Mouse (Mus musculus) right cerebral cortex, postnatal 36 days (tissue): ENCODE data around the gene Thsd4.
"Not testable (repeated sequence)": the region's sequence is repeated elsewhere in the genome, so short reads cannot be mapped to it uniquely, and the experiment has no call there.

Experiments
- DNase-seq, 2 experiments: peaks; one replicate each; pipeline ENCODE4 v3.0.0; 2022; ENCODE audit warnings: low spot score in 2 of 2, mixed read lengths in 1 of 2

Gene Thsd4

GRCm38 (mm10) chr9:60307469-60307868, 214.4 kb downstream of the Thsd4 start:
- no peak for DNase-seq

GRCm38 (mm10) chr9:60306241-60306640, 215.6 kb downstream of the Thsd4 start:
- no peak for DNase-seq

GRCm38 (mm10) chr9:60305204-60305840, 216.5 kb downstream of the Thsd4 start:
- no peak for DNase-seq

DNA sequence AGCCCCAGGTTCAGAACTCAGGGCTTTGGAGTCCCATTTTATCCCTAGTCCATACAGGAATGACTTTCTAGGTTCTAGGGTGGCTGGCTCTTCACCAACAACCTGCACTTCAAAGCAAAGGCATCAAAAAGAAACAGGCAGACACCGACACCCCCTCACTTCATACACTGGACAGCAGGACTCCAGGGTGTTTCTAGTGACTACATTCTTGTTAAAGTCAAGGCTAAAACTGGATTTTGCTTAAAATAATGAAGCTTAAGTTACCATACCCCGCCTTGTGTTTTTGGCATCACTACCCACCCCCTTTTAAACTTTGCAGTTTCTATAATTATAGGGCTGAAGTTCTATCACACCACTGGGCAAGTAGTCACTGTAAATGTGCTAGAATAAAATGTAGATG, 225.6 kb downstream of the Thsd4 start:
- peak in 1 of 2 experiments; percentile 32 for DNase-seq

- no peak for DNase-seq
Measured at GRCm38 (mm10) chr9:60295199-60295598, 226.6 kb downstream of the Thsd4 start.

DNA sequence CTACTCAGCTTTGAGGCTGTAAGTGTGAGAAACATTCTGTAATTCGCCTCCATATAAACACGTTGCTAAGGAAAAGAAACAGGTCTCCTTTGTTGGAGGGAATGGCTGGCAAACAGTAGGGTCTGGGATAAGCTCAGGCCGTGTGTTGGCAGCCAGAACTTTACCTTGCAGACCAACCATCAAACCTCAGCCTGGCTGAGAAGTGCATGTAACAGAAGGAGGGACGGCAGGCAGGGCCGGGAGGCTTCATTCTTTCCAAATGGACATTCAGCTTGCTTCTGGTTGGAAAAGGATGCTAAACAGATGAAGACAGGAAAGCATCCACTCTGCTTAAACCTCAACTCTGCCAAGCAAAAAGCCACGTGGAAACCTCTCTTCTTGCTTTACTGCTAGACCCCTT, 228.7 kb downstream of the Thsd4 start:
- DNase-seq: no peak

- DNase-seq: no peak
Measured at GRCm38 (mm10) chr9:60290780-60291179, 231.1 kb downstream of the Thsd4 start.

GRCm38 (mm10) chr9:60288789-60289188, 233.1 kb downstream of the Thsd4 start:
- DNase-seq: no peak

DNA sequence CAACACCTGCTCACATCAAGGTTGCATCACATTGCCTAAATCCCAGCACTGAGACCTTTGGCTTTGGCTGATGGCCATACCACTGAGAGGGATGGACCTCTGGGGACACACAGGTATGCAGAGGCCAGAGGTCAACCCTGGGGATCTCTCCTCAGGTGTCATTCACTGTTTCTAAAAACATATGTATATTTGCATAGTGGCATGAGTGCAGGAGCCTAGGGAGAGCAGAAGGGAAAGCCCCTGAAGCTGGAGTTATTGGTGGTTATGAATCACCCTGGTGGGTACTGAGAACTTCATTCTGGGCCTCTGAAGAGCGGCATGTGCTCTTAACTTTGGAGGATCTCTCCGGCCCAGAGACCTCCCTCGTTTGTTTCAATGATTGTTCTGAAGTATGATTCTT, 235.5 kb downstream of the Thsd4 start:
- no peak for DNase-seq

GRCm38 (mm10) chr9:60285047-60285462, 236.8 kb downstream of the Thsd4 start:
- DNase-seq: no peak

- DNase-seq: no peak
Measured at GRCm38 (mm10) chr9:60284318-60284717, 237.5 kb downstream of the Thsd4 start.

- DNase-seq: no peak
Measured at GRCm38 (mm10) chr9:60283546-60283945, 238.3 kb downstream of the Thsd4 start.

- DNase-seq: no peak
Measured at GRCm38 (mm10) chr9:60281281-60281680, 240.6 kb downstream of the Thsd4 start.

DNA sequence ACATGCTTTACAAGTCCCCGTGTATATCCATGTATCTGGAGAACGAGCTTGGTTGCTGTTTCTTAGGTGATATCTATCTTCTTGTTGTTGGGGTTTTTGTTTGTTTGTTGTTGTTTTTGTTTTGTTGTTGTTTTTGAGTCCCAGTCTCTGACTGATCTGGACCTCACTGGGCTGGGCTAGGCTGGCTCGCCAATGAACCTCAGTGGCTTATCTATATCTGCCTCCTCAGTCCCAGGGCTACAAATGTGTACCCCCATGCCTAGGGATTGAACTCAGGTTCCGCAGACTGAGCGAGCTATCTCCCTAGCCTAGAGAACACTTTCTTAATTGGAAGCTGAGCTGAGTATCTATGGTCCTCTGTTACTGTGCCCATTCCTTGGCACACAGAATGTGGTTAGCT, 241.1 kb downstream of the Thsd4 start:
- no peak for DNase-seq

GRCm38 (mm10) chr9:60279556-60279955, 242.3 kb downstream of the Thsd4 start:
- DNase-seq: no peak

- no peak for DNase-seq
Measured at GRCm38 (mm10) chr9:60276351-60276750, 245.5 kb downstream of the Thsd4 start.

- no peak for DNase-seq
Measured at GRCm38 (mm10) chr9:60275410-60276159, 246.3 kb downstream of the Thsd4 start.

DNA sequence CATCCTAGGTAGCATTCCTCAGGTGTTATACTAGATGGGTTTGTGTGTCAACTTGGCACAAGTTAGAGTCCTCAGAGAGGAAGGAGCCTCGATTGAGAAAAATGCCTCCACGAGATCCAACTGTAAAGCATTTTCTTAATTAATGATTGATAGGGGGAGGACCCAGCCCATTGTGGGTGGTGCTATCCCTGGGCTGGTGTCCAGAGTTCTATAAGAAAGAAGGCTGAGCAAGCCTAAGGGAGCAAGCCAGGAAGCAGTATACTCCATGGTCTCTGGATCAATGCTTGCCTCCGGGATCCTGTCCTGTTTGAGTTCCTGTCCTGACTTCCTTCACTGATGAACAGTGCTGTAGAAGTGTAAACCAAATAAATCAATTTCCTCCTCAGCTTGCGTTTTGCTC, 247.3 kb downstream of the Thsd4 start:
- DNase-seq: no peak

DNA sequence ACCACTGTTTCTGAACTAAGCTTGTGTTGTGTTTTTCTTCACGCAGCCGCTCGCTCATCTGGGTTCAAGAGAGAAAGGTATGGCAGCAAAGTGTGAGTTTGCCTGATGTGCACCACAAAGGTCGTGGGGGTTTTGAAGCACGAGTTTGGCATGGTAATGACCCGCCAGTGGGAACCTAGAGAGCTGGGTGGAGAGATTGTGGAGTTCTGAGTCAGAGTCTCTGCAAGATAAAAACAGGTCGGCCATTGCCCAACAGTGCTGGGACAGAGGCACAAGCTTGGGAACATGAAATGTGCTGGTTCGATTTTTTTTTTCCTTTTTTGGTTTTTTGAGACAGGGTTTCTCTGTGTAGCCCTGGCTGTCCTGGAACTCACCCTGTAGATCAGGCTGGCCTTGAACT, 249.5 kb downstream of the Thsd4 start:
- not testable (repeated sequence) for DNase-seq

GRCm38 (mm10) chr9:60271940-60272339, 249.9 kb downstream of the Thsd4 start:
- no peak for DNase-seq

DNA sequence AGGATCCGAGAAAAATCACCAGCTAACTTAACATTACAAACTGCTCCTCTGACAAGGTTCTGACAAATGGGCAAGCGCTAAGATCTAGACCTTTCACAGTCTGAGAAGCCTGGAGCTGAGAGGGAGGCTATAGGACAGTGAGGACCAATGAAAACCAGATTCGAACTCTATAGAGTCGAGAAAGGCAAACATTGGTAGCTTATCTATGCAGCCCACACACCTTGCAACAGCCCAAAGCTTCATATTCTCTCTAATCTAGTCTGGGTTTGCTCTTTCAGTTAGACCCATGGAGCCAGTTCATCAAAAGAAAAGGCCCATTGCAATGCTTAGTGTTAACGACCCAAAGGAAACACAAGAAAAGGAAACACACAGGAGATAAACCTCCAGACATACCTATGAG, 252.0 kb downstream of the Thsd4 start:
- DNase-seq: no peak

DNA sequence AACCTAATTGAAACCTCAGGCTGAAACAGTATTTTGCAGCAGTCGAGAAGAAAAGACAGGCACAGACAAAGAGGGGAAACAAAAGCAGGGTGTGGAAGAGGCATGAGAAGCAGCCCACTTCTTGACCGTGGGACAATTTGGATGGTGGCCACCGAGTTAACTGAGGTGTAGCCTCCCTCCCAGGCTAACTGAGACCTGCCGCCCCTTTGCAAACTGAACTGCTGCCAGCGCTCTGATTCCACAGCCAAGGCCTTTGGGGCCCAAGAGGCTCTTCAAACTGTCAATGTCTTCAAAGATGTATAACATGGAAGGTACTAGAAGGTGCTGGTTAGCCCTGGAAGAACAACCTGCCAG, 254.6 kb downstream of the Thsd4 start:
- no peak for DNase-seq

DNA sequence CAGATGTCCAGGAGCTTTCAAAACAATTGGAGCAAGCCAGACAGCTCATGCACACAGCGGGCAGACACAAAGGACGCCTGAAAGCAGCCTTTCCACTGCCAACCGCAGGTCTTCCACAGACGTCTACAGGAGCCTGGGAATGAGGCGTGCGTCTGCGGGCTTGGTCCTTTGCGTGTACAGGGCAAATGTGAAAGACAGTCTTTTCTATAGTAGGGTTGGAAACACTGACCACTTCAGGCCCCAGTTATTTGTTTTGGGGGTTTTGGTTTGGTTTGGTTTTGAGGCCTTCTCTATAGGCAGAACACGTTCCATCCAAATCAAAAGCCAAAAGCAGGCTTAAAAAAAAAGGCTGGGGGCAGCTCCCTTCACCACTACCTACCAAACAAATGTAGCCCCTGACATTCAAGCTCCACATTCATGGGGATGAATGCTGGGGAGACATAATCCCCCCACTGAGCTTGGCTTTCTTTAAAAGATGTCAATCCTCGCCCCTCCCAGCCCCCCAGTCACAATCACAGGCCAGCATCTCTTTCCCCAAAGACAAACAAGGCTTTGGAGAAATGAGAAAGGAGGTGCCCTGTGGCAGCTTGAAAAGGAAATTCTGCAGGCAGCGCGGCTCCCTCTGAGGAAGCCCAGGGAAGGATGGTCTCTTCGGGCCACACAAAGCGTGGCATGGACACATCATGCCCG, 255.1 kb downstream of the Thsd4 start:
- DNase-seq: no peak
